12 mouse cellular contexts compared by ENCODE assay signal in genomic region chr15:51327702-51328101, GRCm38 (mm10).
"Had no signal": no experiment of that assay in that cellular context is flagged by ENCODE, and none has a peak within 500 bp of the region (broad histone marks: within the 10 kb centered on the region; RNA-seq: fewer than 3 reads in every experiment).

No protein-coding gene starts in this region.

- H3K27ac ChIP-seq: left cerebral cortex, adult 2 months; limb, embryonic 15.5 days; liver, embryonic 12.5 days; midbrain, embryonic 13.5 days; neural tube, embryonic 15.5 days; stomach, postnatal 0 days had no signal

- DNase-seq: kidney, adult 9 months; kidney, postnatal 14 days; right cerebral cortex, adult 18-20 months; right cerebral cortex, postnatal 25 days; thymus, postnatal 4 days had no signal

- H3K36me3 ChIP-seq: limb, embryonic 15.5 days; liver, embryonic 12.5 days; midbrain, embryonic 13.5 days; neural tube, embryonic 15.5 days had no signal

- H3K27me3 ChIP-seq: limb, embryonic 15.5 days; liver, embryonic 12.5 days; midbrain, embryonic 13.5 days; neural tube, embryonic 15.5 days had no signal

- H3K4me1 ChIP-seq: liver, embryonic 12.5 days; midbrain, embryonic 13.5 days; neural tube, embryonic 15.5 days had no signal

- H3K9me3 ChIP-seq: limb, embryonic 15.5 days; liver, embryonic 12.5 days; midbrain, embryonic 13.5 days; neural tube, embryonic 15.5 days had no signal

- H3K4me3 ChIP-seq: left cerebral cortex, adult 2 months; limb, embryonic 15.5 days; liver, embryonic 12.5 days; midbrain, embryonic 13.5 days; neural tube, embryonic 15.5 days had no signal

- H3K4me2 ChIP-seq: limb, embryonic 15.5 days; liver, embryonic 12.5 days; midbrain, embryonic 13.5 days; neural tube, embryonic 15.5 days had no signal

- H3K9ac ChIP-seq: limb, embryonic 15.5 days; liver, embryonic 12.5 days; midbrain, embryonic 13.5 days; neural tube, embryonic 15.5 days had no signal

- ATAC-seq: intestine, embryonic 16.5 days; liver, embryonic 12.5 days; midbrain, embryonic 13.5 days had no signal
